Mouse (Mus musculus): ENCODE measurements around the gene Tspan10. TPM values are rescaled to one million over a fixed set of nuclear protein-coding genes. Genes with fewer than 3 reads are reported as not detected.

Gene Tspan10
- total and polyA plus RNA-seq, 3 experiments: 0.29 to 0.65 TPM; not detected in 1

DNA sequence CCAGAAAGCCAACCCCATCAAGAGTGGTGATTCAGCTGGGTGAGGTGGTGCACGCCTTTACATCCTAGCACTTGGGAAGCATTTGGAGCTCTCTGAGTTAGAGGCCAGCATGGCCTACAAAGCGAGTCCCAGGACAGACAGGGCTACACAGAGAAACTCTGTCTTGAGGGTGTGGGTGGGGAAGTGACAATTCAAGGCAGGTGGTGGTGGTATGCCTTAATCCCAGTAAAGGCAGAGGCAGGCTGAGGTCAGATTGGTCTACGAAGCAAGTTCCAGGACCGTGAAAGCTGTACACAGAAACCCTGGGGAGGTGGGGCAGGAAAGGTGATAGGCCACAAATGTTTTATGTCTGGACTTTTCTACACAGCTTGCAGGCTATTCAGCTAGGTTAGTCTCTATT lies 12.5 kb downstream of the Tspan10 start:
- Histone ChIP-seq H3K27ac (ENCODE audit: control insufficient read depth, low read depth, low read length) (no peak overlapping the region), H3K4me3 (ENCODE audit: control insufficient read depth in 1 of 2, insufficient read depth in 1 of 2, low read depth in 2 of 2, low read length in 2 of 2) (no peak overlapping the region), H3K9me3 (replicated peaks; ENCODE audit: insufficient read depth, low read length) (no peaks in the 10 kb centered on the region), H3K79me2 (ENCODE audit: control insufficient read depth, insufficient read depth, low read length, poor library complexity) (peaks cover 29% of the 10 kb centered on the region), H3K36me3 (ENCODE audit: control insufficient read depth in 1 of 2, insufficient read depth in 2 of 2, low read length in 2 of 2) (peaks cover 0 to 13% of the 10 kb centered on the region in 2 experiments; a peak in 2 of 4 replicates), H3K9ac (ENCODE audit: control insufficient read depth, low read depth, low read length, poor library complexity, severe bottlenecking) (no peak overlapping the region), H3K4me1 (ENCODE audit: control insufficient read depth in 1 of 2, insufficient read depth in 2 of 2, low read length in 2 of 2) (peaks cover 4 to 20% of the 10 kb centered on the region in 2 experiments), H3K27me3 (ENCODE audit: control insufficient read depth in 1 of 2, insufficient read depth in 2 of 2, low read length in 2 of 2) (no peaks in the 10 kb centered on the region)
- no peak for DNase-seq (ENCODE audit: low read depth, low spot score)
- TF ChIP-seq TCF12 (IDR thresholded peaks at IDR 0.05; ENCODE audit: low read depth, low read length) (no peak), USF2 (IDR thresholded peaks at IDR 0.05; ENCODE audit: borderline replicate concordance in 1 of 2, insufficient read depth in 1 of 2, low read depth in 1 of 2, low read length in 2 of 2) (no peak), UBTF (IDR thresholded peaks at IDR 0.05; ENCODE audit: borderline replicate concordance, insufficient read depth, low read depth, low read length) (no peak), MAFK (IDR thresholded peaks at IDR 0.05; ENCODE audit: borderline replicate concordance, low read depth, low read length) (no peak), ZMIZ1 (IDR thresholded peaks at IDR 0.05; ENCODE audit: low read depth, low read length) (no peak), KAT2A (conservative IDR thresholded peaks at IDR 0.05; ENCODE audit: low read depth, low read length) (no peak), NELFE (IDR thresholded peaks at IDR 0.05; ENCODE audit: low read depth, low read length) (no peak), RAD21 (IDR thresholded peaks at IDR 0.05; ENCODE audit: low read depth, low read length) (no peak), GATA1 (IDR thresholded peaks at IDR 0.05; ENCODE audit: low read depth, low read length) (no peak), POLR2AphosphoS2 (IDR thresholded peaks at IDR 0.05; ENCODE audit: low read length) (no peak), BHLHE40 (IDR thresholded peaks at IDR 0.05; ENCODE audit: borderline replicate concordance, low read depth, low read length) (no peak), MAZ (IDR thresholded peaks at IDR 0.05; ENCODE audit: low read depth, low read length) (no peak), ETS1 (IDR thresholded peaks at IDR 0.05; ENCODE audit: low read depth, low read length) (no peak)

GRCm38 (mm10) chr11:120455413-120455812 lies 13.0 kb downstream of the Tspan10 start:
- no peak for DNase-seq (ENCODE audit: low read depth, low spot score)
- no peak for TF ChIP-seq MAZ (IDR thresholded peaks at IDR 0.05; ENCODE audit: low read depth, low read length)
- Histone ChIP-seq H3K4me3 (ENCODE audit: control insufficient read depth in 1 of 2, insufficient read depth in 1 of 2, low read depth in 2 of 2, low read length in 2 of 2) (no peak overlapping the region), H3K9me3 (replicated peaks; ENCODE audit: insufficient read depth, low read length) (no peaks in the 10 kb centered on the region), H3K27me3 (ENCODE audit: control insufficient read depth in 1 of 2, insufficient read depth in 2 of 2, low read length in 2 of 2) (no peaks in the 10 kb centered on the region), H3K9ac (ENCODE audit: control insufficient read depth, low read depth, low read length, poor library complexity, severe bottlenecking) (no peak overlapping the region), H3K36me3 (ENCODE audit: control insufficient read depth in 1 of 2, insufficient read depth in 2 of 2, low read length in 2 of 2) (peaks cover 0 to 13% of the 10 kb centered on the region in 2 experiments; a peak in 2 of 4 replicates), H3K27ac (ENCODE audit: control insufficient read depth, low read depth, low read length) (no peak overlapping the region), H3K4me1 (ENCODE audit: control insufficient read depth in 1 of 2, insufficient read depth in 2 of 2, low read length in 2 of 2) (peaks cover 4 to 22% of the 10 kb centered on the region in 2 experiments), H3K79me2 (ENCODE audit: control insufficient read depth, insufficient read depth, low read length, poor library complexity) (peaks cover 32% of the 10 kb centered on the region)

- DNase-seq (ENCODE audit: low read depth, low spot score): peak; percentile 81
- Histone ChIP-seq H3K36me3 (ENCODE audit: control insufficient read depth in 1 of 2, insufficient read depth in 2 of 2, low read length in 2 of 2) (peaks cover 3 to 10% of the 10 kb centered on the region in 2 experiments; a peak in 3 of 4 replicates), H3K4me1 (ENCODE audit: control insufficient read depth in 1 of 2, insufficient read depth in 2 of 2, low read length in 2 of 2) (peaks cover 0 to 14% of the 10 kb centered on the region in 2 experiments; a peak in 2 of 4 replicates), H3K27ac (ENCODE audit: control insufficient read depth, low read depth, low read length) (peak overlapping the region; percentile 70), H3K9me3 (replicated peaks; ENCODE audit: insufficient read depth, low read length) (no peaks in the 10 kb centered on the region), H3K79me2 (ENCODE audit: control insufficient read depth, insufficient read depth, low read length, poor library complexity) (peaks cover 37% of the 10 kb centered on the region), H3K9ac (ENCODE audit: control insufficient read depth, low read depth, low read length, poor library complexity, severe bottlenecking) (peak overlapping the region; percentile 93), H3K27me3 (ENCODE audit: control insufficient read depth in 1 of 2, insufficient read depth in 2 of 2, low read length in 2 of 2) (no peaks in the 10 kb centered on the region), H3K4me3 (ENCODE audit: control insufficient read depth in 1 of 2, insufficient read depth in 1 of 2, low read depth in 2 of 2, low read length in 2 of 2) (peak overlapping the region; percentile 84 to 86)
- TF ChIP-seq CHD2 (IDR thresholded peaks at IDR 0.05; ENCODE audit: low read length): no peak
- TF ChIP-seq CTCF (IDR thresholded peaks at IDR 0.05 in 2 of 3, conservative IDR thresholded peaks at IDR 0.05 in 1 of 3; ENCODE audit: control insufficient read depth in 1 of 3, insufficient read depth in 1 of 3, low read depth in 2 of 3, low read length in 3 of 3, poor library complexity in 1 of 3, severe bottlenecking in 1 of 3): no peak
- TF ChIP-seq NELFE (IDR thresholded peaks at IDR 0.05; ENCODE audit: low read depth, low read length): no peak
- no peak for TF ChIP-seq TCF12 (IDR thresholded peaks at IDR 0.05; ENCODE audit: low read depth, low read length)
- no peak for TF ChIP-seq MAFK (IDR thresholded peaks at IDR 0.05; ENCODE audit: borderline replicate concordance, low read depth, low read length)
- TF ChIP-seq USF2 (IDR thresholded peaks at IDR 0.05; ENCODE audit: borderline replicate concordance in 1 of 2, insufficient read depth in 1 of 2, low read depth in 1 of 2, low read length in 2 of 2): no peak
- TF ChIP-seq CHD1 (IDR thresholded peaks at IDR 0.05; ENCODE audit: low read depth, low read length): 0 out of 2 replicates have a peak, but pooled peaks have one; percentile 47
- peak; percentile 3 to 24; a peak in 1 of 4 replicates for TF ChIP-seq EP300 (IDR thresholded peaks at IDR 0.05; ENCODE audit: low read depth in 1 of 2, low read length in 2 of 2)
- TF ChIP-seq GATA1 (IDR thresholded peaks at IDR 0.05; ENCODE audit: low read depth, low read length): peak; percentile 63; the same call in 1 of the 2 replicates
- peak; percentile 67; the same call in 1 of the 2 replicates for TF ChIP-seq TBP (IDR thresholded peaks at IDR 0.05; ENCODE audit: low read depth, low read length)
These were observed 14.9 kb downstream of the Tspan10 start for GRCm38 (mm10) chr11:120457370-120457769.

Data from MEL (cell line).